Mouse (Mus musculus): ENCODE measurements around the gene Mlxipl.
"Not testable (repeated sequence)": the region's sequence is repeated elsewhere in the genome, so short reads cannot be mapped to it uniquely, and the experiment has no call there.

The Mlxipl gene

GRCm38 (mm10) chr5:135089653-135090052 lies at the start of gene Mlxipl:
Gene Mlxipl, plus strand, starts transcription at chr5:135089890.
- DNase-seq: peak; percentile 76 to 79

- DNase-seq: no peak
Observed at GRCm38 (mm10) chr5:135040059-135040458, 49.6 kb upstream of the Mlxipl start.

GRCm38 (mm10) chr5:135040777-135041176 lies 48.9 kb upstream of the Mlxipl start:
- DNase-seq: no peak

- DNase-seq: no peak
Observed at GRCm38 (mm10) chr5:135042105-135042788, 47.4 kb upstream of the Mlxipl start.

GRCm38 (mm10) chr5:135044575-135044974 lies 45.1 kb upstream of the Mlxipl start:
- DNase-seq: no peak

GRCm38 (mm10) chr5:135048539-135048938 lies 41.2 kb upstream of the Mlxipl start:
- no peak for DNase-seq

- DNase-seq: not testable (repeated sequence)
Observed at GRCm38 (mm10) chr5:135049268-135049667, 40.4 kb upstream of the Mlxipl start.

- DNase-seq: no peak
Observed at GRCm38 (mm10) chr5:135053356-135053755, 36.3 kb upstream of the Mlxipl start.

- DNase-seq: peak; percentile 97
Observed at GRCm38 (mm10) chr5:135063629-135064381, 25.9 kb upstream of the Mlxipl start, which contains the start of gene Dnajc30. Gene Dnajc30, plus strand, starts transcription at chr5:135064202.

GRCm38 (mm10) chr5:135064382-135064766 lies 25.3 kb upstream of the Mlxipl start:
- no peak for DNase-seq

GRCm38 (mm10) chr5:135064909-135065446 lies 24.7 kb upstream of the Mlxipl start, which contains the start of gene Bud23:
Gene Bud23, minus strand, starts transcription at chr5:135064959.
- not testable (repeated sequence) for DNase-seq

- DNase-seq: no peak
Observed at GRCm38 (mm10) chr5:135066008-135066407, 23.7 kb upstream of the Mlxipl start.

GRCm38 (mm10) chr5:135070448-135070847 lies 19.2 kb upstream of the Mlxipl start:
- no peak for DNase-seq

- no peak for DNase-seq
Observed at GRCm38 (mm10) chr5:135072061-135072460, 17.6 kb upstream of the Mlxipl start.

- DNase-seq: no peak
Observed at GRCm38 (mm10) chr5:135072720-135073119, 17.0 kb upstream of the Mlxipl start.

- no peak for DNase-seq
Observed at GRCm38 (mm10) chr5:135073349-135074150, 16.1 kb upstream of the Mlxipl start.

- DNase-seq: no peak
Observed at GRCm38 (mm10) chr5:135075655-135076054, 14.0 kb upstream of the Mlxipl start.

- DNase-seq: peak in 1 of 2 experiments; percentile 26
Observed at GRCm38 (mm10) chr5:135076368-135076767, 13.3 kb upstream of the Mlxipl start.

GRCm38 (mm10) chr5:135076931-135077505 lies 12.7 kb upstream of the Mlxipl start:
- peak; percentile 67 to 74 for DNase-seq

- peak; percentile 85 to 93 for DNase-seq
Observed at GRCm38 (mm10) chr5:135077564-135078481, 11.9 kb upstream of the Mlxipl start, which contains the start of gene Vps37d. Gene Vps37d, minus strand, starts transcription at chr5:135078266.

- DNase-seq: no peak
Observed at GRCm38 (mm10) chr5:135078482-135078810, 11.2 kb upstream of the Mlxipl start.

Data from kidney, adult 8-10 months (tissue).